Mouse (Mus musculus) c-Kit-positive CD71-positive TER-119-negative erythroid progenitor cells, embryonic 14.5 days (primary cell): ENCODE results near the gene Nudt2.

Source experiments
- DNase-seq: peaks from one replicate; pipeline ENCODE4 v3.0.0-alpha.2; 2013; ENCODE audit warnings: low read depth

Gene Nudt2

DNA sequence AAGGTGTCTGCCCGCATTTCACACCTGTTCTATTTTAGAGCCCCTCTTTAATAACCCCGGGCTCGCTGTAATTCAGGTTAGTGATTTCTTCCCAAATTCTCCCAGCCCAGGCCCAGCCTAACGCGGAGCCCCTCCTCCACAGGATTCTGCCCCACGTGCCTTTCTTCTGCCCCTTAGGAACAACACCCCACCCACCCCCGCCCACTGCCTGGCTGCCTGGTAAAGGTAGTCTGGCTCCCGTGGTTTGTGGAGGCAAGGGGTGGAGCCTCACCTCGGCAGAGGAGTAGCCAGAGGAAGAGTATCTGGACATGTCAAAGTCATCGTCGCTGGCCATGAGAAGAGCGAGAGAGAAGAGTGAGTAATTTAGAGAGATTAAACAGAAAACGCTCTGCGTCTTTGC lies 55.7 kb downstream of the Nudt2 start:
- DNase-seq = no peak

DNA sequence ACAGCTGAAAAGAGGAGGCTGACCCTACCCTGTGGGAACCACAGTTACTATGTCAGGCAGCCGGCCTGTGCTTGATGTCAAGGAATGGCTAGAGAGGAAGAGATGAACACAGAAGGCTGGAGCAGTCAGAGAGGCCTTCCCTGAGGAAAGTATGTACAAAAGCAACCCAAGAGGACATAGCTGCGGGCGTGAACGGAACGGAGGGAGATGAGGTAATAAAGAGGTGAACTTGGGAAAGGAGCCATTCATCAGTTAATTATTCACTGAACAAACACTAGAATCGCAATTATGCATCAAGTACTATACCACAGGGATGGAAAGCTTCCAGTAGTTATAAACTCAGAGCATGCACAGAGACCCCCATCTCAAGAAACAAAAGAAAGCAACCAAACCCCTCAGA lies 57.2 kb downstream of the Nudt2 start:
- no peak for DNase-seq

DNA sequence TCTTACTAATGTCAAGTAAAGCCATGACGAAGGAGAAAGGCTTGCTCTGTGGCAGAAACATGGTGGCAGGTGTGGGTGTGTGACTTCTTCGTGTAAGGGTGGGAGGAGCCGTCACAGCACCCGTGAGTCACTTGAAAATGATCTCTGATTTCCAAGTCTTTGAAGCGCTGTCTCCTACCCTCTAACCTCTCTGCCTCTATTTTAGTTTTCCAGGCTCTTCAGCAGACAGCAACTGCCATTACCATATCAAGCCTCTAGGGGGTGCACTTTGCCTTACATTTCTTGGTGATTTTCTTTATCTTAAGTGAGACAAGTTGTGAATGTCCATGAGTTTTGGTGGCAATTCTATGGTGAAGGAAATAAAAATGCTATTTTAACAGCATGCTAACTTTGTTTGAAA lies 57.8 kb downstream of the Nudt2 start:
- DNase-seq = peak; percentile 40

DNA sequence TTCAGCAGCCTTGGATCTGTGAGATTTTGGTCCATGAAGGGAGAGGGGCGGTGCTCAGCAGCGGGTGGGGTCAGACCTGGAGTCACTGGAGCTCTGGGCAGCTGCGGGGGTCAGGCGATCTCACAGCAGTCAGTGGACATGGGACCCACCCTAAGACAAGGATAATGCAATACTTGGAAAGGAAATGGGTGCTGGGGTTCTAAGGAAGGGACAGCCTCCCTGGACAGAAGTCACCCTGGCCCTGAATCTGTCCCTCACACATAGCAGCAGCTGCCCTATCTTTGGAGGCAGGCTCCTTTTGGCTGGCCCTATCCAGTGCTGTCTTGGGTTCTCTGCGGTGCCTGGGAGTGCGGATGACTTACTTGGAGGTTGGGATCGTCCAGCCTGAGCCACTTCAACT lies 58.9 kb downstream of the Nudt2 start:
- no peak for DNase-seq

DNA sequence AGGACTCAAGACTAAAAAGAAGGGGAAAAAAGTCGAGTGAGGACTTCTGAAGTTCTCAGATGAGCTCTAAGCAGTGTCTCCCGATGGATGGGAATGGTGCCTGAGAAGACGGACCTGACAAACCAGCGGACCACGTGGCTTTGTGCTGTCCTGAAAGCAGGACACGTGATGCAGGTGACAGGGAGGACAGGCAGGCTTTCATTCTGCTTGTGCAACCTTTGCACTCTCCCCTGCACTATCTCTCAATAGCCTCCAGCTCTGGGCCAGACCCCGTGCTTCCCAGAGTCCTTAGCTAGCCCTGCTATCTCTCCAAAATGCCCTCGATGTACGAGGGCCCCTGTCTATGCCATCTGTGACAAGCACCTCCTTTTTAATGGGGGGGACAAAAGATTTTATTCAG lies 59.9 kb downstream of the Nudt2 start:
- no peak for DNase-seq

DNA sequence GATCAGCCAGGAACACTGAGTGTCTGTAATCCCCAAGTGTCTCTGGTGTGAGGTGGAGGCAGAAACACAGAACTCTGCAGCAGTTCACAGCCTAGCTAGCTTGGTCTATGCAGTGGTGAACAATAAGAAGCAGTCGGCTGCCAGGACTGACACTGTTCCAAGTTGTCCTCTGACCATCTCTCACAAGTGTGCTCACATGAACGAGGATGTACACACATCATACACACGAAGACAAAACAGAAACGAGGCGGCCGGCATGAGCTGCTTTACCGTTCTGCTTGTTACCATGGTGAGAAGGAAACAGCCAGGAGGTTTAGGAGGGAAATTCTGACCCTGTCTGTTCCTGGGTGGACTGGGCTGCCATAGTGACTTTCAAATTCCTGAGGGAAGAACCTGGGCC lies 61.6 kb downstream of the Nudt2 start:
- DNase-seq = no peak

DNA sequence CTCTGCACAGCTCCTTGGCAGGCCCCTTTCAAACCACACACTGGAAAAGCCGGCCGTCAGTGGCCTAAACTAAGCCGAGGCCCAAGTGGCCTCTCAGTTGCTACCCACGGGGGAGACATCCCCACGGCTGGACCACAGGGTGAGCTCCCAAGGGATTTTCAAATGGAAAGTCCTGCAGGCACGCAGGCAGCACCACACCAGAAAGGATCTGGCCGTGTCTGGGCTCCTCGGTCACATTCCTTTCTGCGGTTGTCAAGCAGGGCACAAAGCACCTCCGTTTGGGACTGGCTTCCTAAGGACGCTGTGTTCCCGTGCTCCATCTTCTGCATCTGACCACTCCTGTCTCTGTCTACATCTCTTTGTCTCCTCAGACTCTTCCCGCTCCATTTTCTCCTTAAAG lies 62.1 kb downstream of the Nudt2 start:
- DNase-seq = no peak

DNA sequence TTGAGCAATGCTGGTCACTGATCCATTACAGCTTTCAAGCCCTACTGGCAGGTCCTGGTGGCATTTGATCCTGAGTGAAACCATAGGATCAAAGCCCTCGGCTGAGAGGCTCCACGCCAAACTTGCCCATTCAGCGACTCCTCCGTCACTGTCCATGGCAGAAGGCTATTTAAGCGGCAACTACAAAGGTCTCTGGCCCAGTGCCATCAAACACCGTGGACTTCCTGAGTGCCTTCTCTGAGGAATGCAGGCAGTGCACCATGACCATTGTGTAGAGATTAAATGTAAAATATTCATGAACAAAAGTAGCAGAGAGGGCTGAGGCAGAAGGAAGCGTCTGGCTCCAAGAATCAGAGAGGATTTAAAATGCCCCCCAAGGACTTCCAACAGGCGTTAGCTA lies 63.0 kb downstream of the Nudt2 start:
- no peak for DNase-seq
